Mouse (Mus musculus) fat pad, adult 2 months (tissue): ENCODE data around the gene Fancl.
"Not testable (repeated sequence)": the region's sequence is repeated elsewhere in the genome, so short reads cannot be mapped to it uniquely, and the experiment has no call there.

Source experiments
- DNase-seq: peaks from one replicate; pipeline ENCODE4 v3.0.0-alpha.2; 2011; ENCODE audit warnings: low read depth, low spot score; ENCODE audit errors: extremely low read depth

The Fancl gene

DNA sequence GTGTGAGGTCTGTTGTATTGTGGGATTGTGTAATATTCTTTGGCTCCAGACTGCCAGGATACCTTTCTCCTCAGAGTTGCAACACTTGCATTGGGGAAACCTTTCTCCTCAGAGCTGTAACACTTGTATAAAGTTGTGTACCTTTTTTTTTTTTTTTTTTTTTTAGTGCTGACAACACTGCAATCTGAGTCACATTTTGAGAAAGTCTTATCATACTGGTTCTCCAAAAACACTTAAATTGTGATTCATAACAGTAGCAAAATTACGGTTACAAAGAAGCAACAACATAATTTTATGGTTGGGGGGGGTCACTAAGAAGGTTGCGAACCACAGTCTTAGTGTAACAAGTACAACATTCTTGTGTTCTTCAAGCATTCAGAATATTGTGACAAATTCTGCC is at the start of gene Fancl:
TSS of gene Fancl (plus strand) at position 165 of the 400 bp plus-strand sequence.
- DNase-seq, result peak; percentile 8

DNA sequence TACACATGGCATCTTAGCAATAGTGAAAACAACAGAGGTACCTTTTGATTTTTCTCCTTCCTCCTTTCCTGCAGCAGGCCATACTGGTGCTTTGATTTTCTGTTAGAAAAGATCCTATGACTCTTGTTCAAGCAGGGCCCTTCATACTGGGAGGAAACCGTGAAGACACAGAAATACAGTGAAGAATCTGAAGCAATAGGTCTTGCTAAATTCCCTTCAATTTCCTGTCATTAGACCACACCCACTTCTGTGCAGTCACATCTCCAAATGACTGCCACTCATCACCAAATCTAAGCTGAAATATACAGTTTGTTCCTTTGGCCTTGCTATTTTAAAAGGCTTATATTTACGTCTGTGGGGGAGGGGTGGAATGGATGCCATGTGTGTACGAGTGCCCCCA is 49.1 kb upstream of the Fancl start:
- DNase-seq, result no peak

DNA sequence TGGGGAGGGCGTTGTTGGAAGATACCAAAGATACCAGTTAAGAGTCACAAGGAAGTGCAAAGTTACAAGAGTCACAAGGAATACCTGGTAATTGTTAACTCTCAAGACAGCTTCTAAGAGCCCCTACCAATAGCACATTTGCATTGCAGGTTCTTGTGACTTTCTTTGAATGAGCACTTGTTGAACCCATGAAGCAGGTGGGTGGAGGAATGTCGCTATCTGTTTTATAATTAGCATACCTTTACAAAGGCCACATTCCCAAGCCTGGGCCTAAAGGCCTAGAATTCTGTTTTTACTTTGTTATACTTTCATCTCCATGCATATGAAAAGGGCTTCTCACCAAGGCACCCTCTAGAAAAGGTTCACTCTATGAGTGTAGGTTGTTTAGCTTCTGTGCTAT is 15.8 kb upstream of the Fancl start:
- DNase-seq, result not testable (repeated sequence)

DNA sequence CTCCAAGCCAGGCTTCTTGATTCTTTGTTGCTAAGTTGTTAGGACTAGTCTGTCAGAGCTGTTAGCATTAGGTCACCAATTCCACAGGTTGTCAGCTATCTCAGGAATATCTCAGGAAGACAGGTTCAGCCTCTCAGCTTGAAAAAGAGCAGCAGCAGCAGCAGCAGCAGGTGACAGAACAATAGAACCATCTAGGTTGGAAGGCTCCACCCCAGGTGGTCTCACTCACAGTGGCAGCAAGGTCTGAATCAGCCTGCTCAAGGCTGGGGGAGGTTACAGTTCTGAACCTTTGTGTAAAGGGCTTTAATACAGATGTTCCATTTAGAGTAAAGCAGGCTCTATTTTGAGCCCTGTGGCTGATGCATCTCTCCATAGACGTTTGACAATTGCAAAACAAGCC is 14.0 kb upstream of the Fancl start:
- DNase-seq, result not testable (repeated sequence)

DNA sequence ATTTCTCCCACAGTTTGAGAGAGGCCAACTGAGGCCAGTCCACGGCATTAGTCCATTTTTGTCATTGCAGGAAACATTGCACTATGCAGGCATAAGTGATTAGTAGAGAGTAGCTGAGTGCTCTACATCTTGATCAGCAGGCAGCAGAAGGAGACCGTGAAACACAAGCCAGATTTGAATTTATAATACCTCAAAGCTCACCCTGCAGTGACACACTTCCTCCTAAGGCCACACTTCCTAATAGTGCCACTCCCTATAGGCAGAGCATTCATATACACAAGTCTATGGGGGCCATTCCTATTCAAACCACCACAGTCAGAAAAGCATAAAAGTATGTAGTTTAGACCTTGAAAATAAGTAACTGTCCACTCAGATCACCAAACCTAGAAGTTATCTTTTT is 11.8 kb upstream of the Fancl start:
- no peak for DNase-seq

DNA sequence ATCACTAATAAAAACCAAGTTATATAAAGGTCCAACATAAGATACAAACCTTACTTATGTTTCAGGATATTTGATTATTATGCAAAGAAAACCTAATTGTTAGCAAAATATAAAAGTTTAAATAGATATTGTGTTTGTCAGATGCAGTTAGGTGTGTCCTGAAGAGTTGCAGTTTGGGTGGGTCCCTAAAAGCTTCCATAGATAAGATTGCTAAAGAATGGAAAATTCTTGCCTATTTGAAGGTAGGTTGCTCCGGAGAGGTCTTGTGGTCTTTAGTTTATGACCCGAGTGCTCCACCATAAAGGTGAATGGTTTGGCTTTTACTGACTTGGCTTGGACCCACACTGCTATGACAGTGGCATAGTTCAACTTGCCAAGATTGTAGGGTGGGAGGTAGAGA is 7.9 kb upstream of the Fancl start:
- DNase-seq, result no peak

DNA sequence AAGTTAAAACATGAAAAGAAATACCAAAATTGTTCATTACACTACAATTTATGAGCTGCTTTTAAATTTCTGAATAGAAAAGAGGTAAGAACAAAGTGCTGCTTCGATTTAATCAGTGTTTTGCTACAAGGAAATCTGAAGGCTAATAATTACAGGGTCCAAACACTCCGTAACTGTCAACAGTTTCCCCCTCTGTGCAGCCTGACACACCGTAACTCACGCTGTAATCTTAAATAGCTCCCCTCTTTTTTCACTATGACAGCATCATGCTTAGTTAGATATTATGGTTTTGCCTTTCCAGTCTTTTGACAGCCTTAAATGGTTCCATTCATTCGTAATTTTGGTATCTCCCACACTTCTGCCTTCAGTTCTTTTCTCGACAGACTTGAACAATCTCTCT is 4.4 kb upstream of the Fancl start:
- no peak for DNase-seq

DNA sequence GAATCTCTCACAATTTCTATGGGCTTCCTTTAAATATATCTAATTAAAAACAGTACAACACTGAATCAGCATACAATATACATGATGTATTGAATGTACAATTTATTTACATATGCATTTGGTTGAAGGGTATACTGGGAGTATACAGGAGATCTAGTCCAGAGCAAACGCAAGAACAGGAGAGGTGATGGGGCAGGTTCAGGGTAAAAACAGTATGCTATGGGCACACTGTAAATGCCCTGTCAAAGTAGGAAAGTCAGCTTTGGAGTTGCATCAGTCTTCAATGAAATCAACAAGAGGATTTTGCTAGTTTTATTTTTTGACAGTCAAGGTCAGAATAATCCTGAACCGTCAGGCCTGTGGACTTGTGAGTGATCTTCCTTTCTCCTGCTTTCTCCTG is 743 bp downstream of the Fancl start:
- no peak for DNase-seq

DNA sequence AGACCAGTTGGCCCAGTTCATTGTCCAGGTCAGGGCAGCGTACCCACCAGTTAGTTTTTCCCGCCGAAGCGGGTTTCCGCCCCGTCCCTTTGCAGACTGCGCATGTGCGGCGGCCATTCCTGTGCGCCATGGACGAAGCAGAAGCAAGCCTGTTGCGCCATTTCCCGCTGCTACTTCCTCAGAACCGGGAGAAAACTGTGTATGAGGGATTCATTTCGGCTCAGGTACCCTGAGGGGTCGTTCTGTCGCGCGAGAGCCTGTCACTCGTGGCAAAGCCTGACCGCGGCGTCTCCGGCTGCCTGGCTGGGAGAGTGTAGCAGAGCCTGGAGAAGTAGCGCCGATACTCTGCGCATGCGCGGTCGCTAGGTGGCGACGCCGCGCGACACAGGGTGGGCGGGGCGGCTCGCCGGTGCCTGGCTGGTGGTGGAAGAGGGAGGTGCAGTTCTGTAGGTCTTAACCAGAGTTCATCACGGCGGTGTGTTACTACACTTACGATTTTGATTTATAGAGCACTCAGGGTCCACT is 1.2 kb downstream of the Fancl start:
- DNase-seq, result peak; percentile 7

DNA sequence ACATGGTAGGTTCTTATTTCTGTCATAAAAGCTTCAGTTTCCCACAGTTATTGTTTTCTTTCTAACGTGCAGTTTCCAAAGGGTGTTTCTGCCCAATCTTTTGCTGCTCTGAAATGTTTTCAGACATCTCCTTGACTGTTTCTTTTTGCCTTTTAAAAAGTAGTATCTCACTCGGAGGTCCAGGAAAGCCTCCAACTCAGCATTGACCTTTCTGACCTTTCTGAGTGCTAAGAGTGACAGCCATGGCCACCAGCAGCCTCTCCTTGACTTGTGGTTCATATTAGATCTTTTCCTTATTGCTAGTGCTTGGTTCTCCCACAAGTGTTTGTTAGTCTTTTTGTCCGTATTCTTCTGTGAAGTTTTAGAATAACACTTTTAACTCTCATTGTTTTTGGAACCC is 9.6 kb downstream of the Fancl start:
- no peak for DNase-seq

DNA sequence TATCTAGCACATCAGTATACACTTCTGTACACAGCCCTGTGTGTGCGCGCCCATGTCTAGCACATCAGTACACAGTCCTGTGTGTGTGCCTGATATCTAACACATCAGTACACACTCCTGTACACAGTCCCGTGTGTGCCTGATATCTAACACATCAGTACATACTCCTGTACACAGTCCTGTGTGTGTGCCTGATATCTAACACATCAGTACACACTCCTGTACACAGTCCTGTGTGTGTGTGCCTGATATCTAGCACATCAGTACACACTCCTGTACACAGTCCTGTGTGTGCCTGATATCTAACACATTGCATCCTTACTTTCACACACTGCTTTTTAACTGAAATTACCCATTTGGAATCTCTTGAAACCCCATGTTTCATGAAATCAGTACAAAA is 27.0 kb downstream of the Fancl start:
- DNase-seq, result no peak

DNA sequence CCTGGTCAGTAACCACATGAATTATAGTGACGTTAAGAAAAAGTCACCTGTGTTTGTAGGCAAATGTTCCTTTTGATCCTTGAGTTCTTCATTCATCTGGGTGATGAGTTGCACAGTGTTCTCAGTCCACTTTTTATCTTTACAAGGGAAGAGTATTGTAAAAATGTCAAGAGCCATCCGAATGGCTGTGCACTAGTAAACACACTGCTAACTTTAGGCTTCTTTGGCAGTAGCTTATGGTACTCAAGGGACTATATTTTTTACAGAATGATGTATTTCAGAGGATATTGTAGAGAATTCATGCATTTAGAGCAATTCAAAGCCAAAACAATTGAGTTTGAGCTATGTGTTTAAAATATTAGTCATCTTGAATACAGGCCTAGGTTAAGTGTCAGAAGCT is 35.5 kb downstream of the Fancl start:
- DNase-seq, result no peak

DNA sequence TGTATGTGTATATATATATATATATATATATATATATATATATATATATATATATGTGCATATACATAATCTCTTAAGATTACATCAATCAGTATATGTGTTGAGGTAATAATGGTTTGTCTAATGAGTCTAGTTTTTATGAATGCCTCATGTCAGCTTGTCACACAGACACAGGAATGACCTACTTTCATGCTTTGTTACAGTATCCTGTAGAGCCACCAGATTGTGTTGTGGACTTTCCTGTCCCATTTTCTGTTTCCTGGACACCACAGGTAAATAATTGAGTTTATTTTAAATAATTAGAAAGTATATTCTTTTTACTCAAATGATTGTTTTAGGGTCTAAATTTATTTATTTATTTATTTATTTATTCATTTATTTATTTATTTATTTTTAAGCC is 48.3 kb downstream of the Fancl start:
- DNase-seq, result no peak

DNA sequence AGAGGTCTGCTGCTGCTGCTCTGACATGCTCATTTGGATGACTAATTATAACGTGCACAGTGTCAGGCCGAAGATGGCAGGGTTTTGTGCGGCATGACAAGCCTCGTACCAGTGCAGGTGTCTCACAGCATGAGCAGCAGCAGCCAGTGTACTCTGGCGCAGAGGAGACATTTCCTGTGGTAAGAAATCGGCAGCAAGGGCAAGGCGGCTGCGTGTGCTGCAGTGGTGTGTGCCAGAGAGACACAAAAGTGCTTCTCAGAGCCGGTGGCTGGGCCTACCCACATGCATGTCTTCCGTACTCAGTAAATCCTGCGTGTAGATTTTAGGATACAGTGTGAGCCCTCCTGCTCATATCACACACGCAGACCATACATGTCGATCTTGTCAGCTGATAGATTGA is 51.9 kb downstream of the Fancl start:
- no peak for DNase-seq

DNA sequence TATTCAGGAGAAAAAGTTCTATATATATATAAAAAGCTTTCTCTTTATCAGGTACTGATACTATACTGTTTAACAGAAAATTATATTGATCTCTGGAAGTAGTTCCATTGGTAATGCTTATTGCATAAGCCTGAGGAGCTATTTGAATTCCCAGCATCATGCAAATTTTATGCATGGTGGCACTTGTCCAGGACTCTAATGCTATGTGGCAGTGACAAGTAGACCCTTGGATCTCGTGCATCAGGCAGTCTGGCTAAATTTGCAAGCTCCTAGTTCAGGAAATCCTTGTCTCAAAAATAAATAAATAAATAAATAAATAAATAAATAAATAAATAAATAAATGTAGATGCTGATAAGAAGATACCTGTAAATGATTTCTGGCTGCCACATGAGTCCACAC is 55.2 kb downstream of the Fancl start:
- no peak for DNase-seq

DNA sequence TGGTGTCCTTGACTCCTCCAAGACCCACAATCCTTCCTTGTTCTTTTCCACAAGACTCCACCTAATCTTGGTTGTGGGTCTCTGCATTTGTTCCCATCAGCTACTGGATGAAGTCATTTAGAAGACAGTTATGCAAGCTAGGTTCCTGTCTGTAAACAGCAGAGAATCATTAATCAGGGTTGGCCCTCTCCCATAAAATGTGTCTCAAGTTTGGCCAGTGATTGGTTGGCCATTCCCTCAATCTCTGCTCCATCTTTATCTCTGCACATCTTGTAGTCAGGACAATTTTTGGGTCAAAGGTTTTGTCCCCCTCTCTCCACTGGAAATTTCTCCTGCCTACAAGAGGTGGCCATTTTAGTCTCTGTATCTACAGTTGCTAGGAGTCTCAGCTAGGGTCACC is 58.4 kb downstream of the Fancl start:
- DNase-seq, result no peak

DNA sequence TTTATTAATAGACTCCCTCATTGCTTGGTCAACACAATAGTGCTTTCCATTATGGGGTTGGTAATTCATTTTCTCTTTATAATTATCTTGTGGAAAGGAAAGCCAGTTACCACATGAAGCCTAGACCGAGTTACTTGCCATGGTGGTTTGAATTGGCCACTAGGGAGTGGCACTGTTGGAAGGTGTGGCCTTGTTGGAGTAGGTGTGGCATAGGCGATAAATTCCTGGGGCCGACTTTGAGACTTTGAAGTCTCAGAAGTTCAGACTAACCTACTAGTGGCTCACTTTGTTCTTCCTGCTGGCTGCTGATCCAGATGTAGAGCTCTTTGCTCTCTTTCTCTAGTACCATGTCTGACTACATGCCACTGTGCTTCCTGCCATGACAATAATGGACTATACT is 63.9 kb downstream of the Fancl start:
- DNase-seq, result no peak

DNA sequence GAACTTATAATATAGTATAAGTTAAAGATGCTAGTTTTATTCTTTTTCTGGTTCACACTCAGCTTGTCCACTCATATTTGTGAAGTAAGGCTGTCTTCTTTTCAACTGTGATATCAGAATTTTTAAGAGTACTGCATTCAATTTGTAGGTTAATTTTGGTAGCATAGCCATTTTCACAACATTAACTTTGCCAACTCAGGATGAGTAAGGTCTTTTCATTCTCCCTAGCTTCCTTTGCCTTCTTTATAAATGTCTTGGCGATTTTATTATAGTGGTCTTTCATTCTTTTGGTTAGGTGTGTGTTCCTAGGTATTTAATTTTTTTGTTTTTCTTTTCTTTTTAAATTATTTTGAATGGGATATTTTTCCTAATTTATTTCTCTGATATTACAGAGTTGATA is 64.7 kb downstream of the Fancl start:
- DNase-seq, result no peak

DNA sequence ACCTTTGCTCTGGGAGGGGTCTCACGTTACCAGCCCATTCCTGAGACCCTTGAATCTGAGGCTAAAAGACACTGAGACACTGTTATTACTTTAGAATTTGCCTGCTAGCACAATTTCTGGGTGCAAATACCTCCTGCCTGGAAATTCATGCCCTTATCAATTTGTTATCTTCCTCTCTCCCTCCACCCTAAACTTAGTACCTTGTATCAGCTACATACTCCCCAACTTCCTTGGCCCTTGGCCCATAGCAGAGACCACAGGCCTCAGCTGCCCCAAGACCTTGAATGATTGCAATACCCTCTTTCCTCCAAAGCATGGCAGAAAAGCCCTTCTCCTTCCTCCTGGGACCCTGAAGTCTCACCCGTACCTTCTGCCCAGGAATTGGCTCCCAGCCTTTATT is 65.3 kb downstream of the Fancl start:
- DNase-seq, result no peak

DNA sequence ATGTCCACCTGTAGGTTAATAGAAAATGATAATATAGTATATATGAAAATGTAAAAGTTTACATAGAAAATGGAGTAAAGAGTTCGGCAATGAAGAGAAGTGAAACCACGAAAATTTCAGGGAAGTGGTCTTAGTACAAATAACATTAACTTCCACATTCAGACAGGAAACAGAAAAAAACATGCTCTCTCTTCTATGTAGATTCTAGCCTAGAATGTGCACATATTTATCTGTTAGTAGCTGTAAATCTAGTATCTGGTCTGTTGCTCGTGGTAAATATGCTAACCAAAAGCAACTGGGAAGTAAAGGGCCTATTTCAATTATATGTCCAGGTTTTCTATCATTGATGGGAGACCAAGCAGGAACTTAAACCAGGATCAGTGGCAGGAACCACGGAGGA is 66.8 kb downstream of the Fancl start:
- DNase-seq, result no peak

DNA sequence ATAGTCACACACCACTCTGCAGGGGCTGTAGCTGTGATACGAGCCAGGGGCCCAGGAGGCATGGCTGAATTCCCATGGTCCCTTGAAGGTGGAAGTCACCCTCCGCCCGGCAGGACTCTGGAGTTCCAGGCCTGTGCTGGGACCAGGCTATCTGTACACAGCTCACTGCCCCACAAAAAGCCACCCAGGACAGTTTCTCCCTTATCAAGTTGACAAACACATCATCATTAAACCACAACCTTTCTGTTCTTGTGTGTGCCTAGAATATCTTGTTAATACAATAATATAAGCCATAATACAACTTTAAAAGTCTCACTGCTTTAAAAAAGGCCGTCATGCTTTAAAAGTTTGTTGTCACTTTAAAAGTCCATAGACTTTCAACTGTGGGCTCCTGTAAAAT is 68.1 kb downstream of the Fancl start:
- no peak for DNase-seq

DNA sequence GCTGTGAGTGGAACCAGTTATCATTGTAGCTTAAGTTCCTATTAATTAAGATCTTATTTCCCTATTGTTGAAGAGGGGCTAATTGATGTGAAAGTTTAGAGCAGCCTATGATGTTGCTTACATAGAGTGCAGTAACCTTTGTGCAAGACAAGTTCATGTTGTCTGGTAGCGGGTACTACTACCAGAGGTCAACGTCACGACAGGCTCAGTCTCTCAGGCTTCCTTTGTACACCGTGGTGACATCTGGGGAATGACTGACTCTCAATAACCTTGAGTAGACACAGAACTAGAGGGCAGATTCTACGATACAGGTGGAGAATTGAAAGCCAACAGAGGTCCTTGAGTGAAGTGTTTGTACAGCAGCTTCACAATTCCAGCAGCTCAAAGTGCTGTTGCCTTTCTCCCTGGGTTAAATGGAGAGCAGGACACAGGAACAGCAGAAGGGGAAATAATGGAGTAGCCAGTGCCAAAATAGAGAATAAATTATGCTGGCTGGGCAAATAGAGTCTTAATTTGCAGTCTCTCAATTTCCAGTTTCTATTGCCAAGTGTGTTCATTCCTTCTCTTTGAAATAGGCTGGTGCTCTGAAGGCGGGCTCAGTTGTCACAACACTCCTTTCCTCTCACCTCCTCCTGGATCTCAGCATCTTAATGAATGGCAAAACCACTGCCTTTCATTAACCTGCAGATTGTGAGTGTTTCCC is 91.3 kb downstream of the Fancl start:
- no peak for DNase-seq

DNA sequence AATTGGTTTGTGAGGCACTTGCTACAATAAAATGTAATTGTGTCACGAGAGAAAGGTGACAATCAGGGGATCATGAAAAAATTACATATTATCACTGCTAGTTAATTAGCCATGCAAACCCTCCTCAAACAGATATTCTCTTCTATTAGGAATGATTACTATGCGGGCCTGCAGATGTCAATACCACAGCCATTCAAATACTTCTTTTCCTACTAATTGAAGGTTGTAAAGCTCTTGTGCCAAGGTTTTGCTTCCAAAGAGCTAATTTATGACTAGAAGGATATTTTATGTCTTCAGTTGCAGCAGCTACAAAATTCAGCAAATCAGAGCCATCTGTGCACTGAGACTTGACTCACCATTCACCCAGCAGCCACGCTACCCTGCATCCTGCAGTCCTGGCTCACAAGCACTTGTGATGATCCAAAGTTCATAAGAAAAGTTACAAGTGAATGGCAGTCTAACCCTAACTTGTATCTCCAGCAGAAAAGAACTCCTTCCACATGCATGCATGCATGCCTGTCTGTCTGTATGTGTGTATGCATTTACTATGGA is 95.8 kb downstream of the Fancl start:
- no peak for DNase-seq
